ENCODE assay signal across 11 mouse cellular contexts in genomic region chr10:69336219-69336618, GRCm38 (mm10).
"Had no signal": no experiment of that assay in that cellular context is flagged by ENCODE, and none has a peak within 500 bp of the region (broad histone marks: within the 10 kb centered on the region; RNA-seq: fewer than 3 reads in every experiment).

No protein-coding gene starts in this region.

- H3K36me3 ChIP-seq: midbrain, embryonic 15.5 days had no signal

- H3K9me3 ChIP-seq: limb, embryonic 10.5 days; liver, embryonic 15.5 days; midbrain, embryonic 15.5 days; neural tube, embryonic 12.5 days had no signal

- H3K4me1 ChIP-seq: limb, embryonic 10.5 days; liver, embryonic 15.5 days; midbrain, embryonic 15.5 days; neural tube, embryonic 12.5 days had no signal

- H3K4me2 ChIP-seq: liver, embryonic 11.5 days; liver, embryonic 15.5 days; midbrain, embryonic 15.5 days; neural tube, embryonic 12.5 days had no signal

- ATAC-seq: midbrain, embryonic 15.5 days had no signal

- H3K27me3 ChIP-seq: liver, embryonic 15.5 days; midbrain, embryonic 15.5 days; neural tube, embryonic 12.5 days had no signal

- H3K9ac ChIP-seq: liver, embryonic 15.5 days; midbrain, embryonic 15.5 days; neural tube, embryonic 12.5 days had no signal

- H3K4me3 ChIP-seq: left cerebral cortex, adult 2 months; limb, embryonic 10.5 days; liver, embryonic 15.5 days; midbrain, embryonic 15.5 days; neural tube, embryonic 12.5 days had no signal

- H3K27ac ChIP-seq: left cerebral cortex, adult 2 months; limb, embryonic 10.5 days; liver, embryonic 15.5 days; midbrain, embryonic 15.5 days; neural tube, embryonic 12.5 days had no signal

- DNase-seq: kidney, adult 2 months; kidney, postnatal 25 days; lung, postnatal 36 days; thymus, adult 18-20 months; thymus, postnatal 25 days had no signal
